Mouse (Mus musculus) spleen, postnatal 4 days (tissue): ENCODE results near the gene C87436.

Source experiments
- DNase-seq, 2 experiments: peaks; one replicate each; pipeline ENCODE4 v3.0.0; 2022; ENCODE audit warnings: low spot score in 2 of 2

C87436 gene

GRCm38 (mm10) chr6:86426358-86426757 is 11.8 kb upstream of the C87436 start, which contains the start of gene Gm44790:
Gene Gm44790, plus strand, starts transcription at chr6:86426658.
- no peak for DNase-seq

- DNase-seq: no peak
These were observed 6.6 kb upstream of the C87436 start for GRCm38 (mm10) chr6:86431531-86431930.

- no peak for DNase-seq
These were observed 4.5 kb upstream of the C87436 start for GRCm38 (mm10) chr6:86433696-86434095.

- DNase-seq: peak; percentile 62 to 79
These were observed 463 bp upstream of the C87436 start for GRCm38 (mm10) chr6:86437711-86438110.

GRCm38 (mm10) chr6:86439119-86439496 is 934 bp downstream of the C87436 start:
- no peak for DNase-seq

- no peak for DNase-seq
These were observed 1.4 kb downstream of the C87436 start for GRCm38 (mm10) chr6:86439531-86439930.

- DNase-seq: no peak
These were observed 3.4 kb downstream of the C87436 start for GRCm38 (mm10) chr6:86441571-86441970.

- no peak for DNase-seq
These were observed 7.4 kb downstream of the C87436 start for GRCm38 (mm10) chr6:86445551-86445950.

GRCm38 (mm10) chr6:86446927-86447568 is 8.9 kb downstream of the C87436 start:
- DNase-seq: no peak

- DNase-seq: no peak
These were observed 18.6 kb downstream of the C87436 start for GRCm38 (mm10) chr6:86456727-86457126.

GRCm38 (mm10) chr6:86463079-86463478 is 24.9 kb downstream of the C87436 start:
- no peak for DNase-seq

- DNase-seq: no peak
These were observed 33.1 kb downstream of the C87436 start for GRCm38 (mm10) chr6:86471317-86471716.

GRCm38 (mm10) chr6:86471760-86472099 is 33.6 kb downstream of the C87436 start:
- no peak for DNase-seq

- DNase-seq: peak; percentile 99 to 100
These were observed 34.2 kb downstream of the C87436 start for GRCm38 (mm10) chr6:86472100-86472955.

- DNase-seq: no peak
These were observed 34.9 kb downstream of the C87436 start for GRCm38 (mm10) chr6:86473077-86473476.

- no peak for DNase-seq
These were observed 35.9 kb downstream of the C87436 start for GRCm38 (mm10) chr6:86474072-86474471.

GRCm38 (mm10) chr6:86474646-86475181 is 36.5 kb downstream of the C87436 start:
- DNase-seq: no peak

GRCm38 (mm10) chr6:86475462-86476167 is 37.4 kb downstream of the C87436 start:
- no peak for DNase-seq

- DNase-seq: no peak
These were observed 38.8 kb downstream of the C87436 start for GRCm38 (mm10) chr6:86476931-86477330.

GRCm38 (mm10) chr6:86479311-86479710 is 41.1 kb downstream of the C87436 start:
- no peak for DNase-seq

GRCm38 (mm10) chr6:86479816-86480188 is 41.6 kb downstream of the C87436 start:
- DNase-seq: no peak

GRCm38 (mm10) chr6:86480189-86480831 is 42.1 kb downstream of the C87436 start:
- DNase-seq: no peak
